In the genomic region with DNA sequence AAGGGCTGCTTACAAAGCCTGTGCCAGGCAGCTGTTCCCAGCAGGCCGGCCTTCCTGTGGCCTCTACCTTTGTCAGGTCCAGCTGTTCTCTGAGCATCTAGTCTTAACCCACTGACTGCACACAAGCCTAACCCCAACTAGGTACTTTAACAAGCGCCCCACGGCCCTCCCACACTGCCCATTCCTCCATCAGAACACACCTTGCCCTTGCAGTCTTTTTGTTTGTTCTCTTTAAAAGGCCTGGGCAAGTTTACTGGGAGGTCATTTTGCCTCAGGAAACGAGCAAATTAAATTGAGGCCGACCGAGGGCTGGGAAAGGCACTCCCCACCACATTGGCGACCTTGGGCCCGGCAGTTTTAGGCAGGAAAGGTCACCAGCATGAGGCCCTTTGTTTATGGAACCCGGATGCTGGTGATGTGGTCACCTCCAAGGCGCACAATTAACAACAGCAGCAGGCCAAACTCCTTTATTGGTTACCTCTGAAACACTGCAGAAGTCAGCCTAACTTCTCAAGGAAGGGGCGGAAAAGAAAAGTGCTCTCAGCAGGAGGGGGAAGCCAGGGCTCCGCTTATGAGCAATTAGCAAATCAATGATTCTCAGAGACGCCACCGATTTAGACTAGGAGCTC, we compare ENCODE assay signal across 8 mouse cellular contexts. TPM values are rescaled to one million over a fixed set of nuclear protein-coding genes. Genes with fewer than 3 reads are reported as not detected.
A peak's percentile ranks its signal among the peaks of the same experiment; 100 is the strongest.
DNase-seq lines count a peak whose midpoint lies in the region; ATAC-seq and TF ChIP-seq lines count a peak whose summit lies in the region.
"Had no signal": no experiment of that assay in that cellular context is flagged by ENCODE, and none has a peak within 500 bp of the region (broad histone marks: within the 10 kb centered on the region; RNA-seq: fewer than 3 reads in every experiment).

No protein-coding gene starts in this region.

- no peak overlapping the region for H3K4me3 ChIP-seq in lung, postnatal 0 days (ENCODE audit: low read depth, low read length)
- H3K4me3 ChIP-seq in embryonic facial prominence, embryonic 14.5 days (ENCODE audit: low read depth, low read length) = no peak overlapping the region
- H3K4me3 ChIP-seq in stomach, embryonic 15.5 days (replicated peaks) = no peak overlapping the region

- WGBS in lung, postnatal 0 days = 38% methylated on average over 14 of the region's 14 CpGs
- 27% methylated on average over 14 of the region's 14 CpGs for WGBS in embryonic facial prominence, embryonic 14.5 days
- WGBS in stomach, embryonic 15.5 days = 36% methylated on average over 14 of the region's 14 CpGs

- H3K9me3 ChIP-seq in lung, postnatal 0 days (ENCODE audit: low read length) = no peaks in the 10 kb centered on the region
- no peaks in the 10 kb centered on the region for H3K9me3 ChIP-seq in embryonic facial prominence, embryonic 14.5 days (ENCODE audit: control insufficient read depth, low read length)
- H3K9me3 ChIP-seq in stomach, embryonic 15.5 days = no peaks in the 10 kb centered on the region

- ATAC-seq in lung, postnatal 0 days = no peak
- ATAC-seq in embryonic facial prominence, embryonic 14.5 days (ENCODE audit: low read depth) = no peak
- peak; percentile 23; the same call in 1 of the 2 replicates for ATAC-seq in stomach, embryonic 15.5 days (ENCODE audit: insufficient read depth, low FRiP score, low read depth)

- no peak overlapping the region for H3K4me2 ChIP-seq in lung, postnatal 0 days (replicated peaks; ENCODE audit: low read depth, low read length)
- no peak overlapping the region for H3K4me2 ChIP-seq in embryonic facial prominence, embryonic 14.5 days (ENCODE audit: low read depth, low read length)
- H3K4me2 ChIP-seq in stomach, embryonic 15.5 days = no peak overlapping the region

- TF ChIP-seq EP300 in lung, postnatal 0 days (IDR thresholded peaks at IDR 0.05) = no peak

- DNase-seq in lung, postnatal 0 days (ENCODE audit: low spot score) = no peak
- no peak for DNase-seq in lung, postnatal 25 days (ENCODE audit: low spot score)
- peak; percentile 40 for DNase-seq in embryonic facial prominence, embryonic 14.5 days (ENCODE audit: low spot score)
- DNase-seq in kidney, postnatal 14 days = peak; percentile 70
- DNase-seq in gastrocnemius, postnatal 10 days = no peak
- no peak for DNase-seq in layer of hippocampus, adult 11-12 months (ENCODE audit: low spot score)
- DNase-seq: right cerebral cortex, postnatal 25 days had no signal

- H3K9ac ChIP-seq in lung, postnatal 0 days (replicated peaks; ENCODE audit: low read depth) = no peak overlapping the region
- H3K9ac ChIP-seq in embryonic facial prominence, embryonic 14.5 days (ENCODE audit: low read depth, low read length) = peak overlapping the region; percentile 37; the same call in 1 of the 2 replicates
- no peak overlapping the region for H3K9ac ChIP-seq in stomach, embryonic 15.5 days

- H3K36me3 ChIP-seq in lung, postnatal 0 days (ENCODE audit: insufficient read depth, low read length) = no peaks in the 10 kb centered on the region
- peaks cover 29% of the 10 kb centered on the region for H3K36me3 ChIP-seq in embryonic facial prominence, embryonic 14.5 days (ENCODE audit: control insufficient read depth, insufficient read depth, low read length)
- H3K36me3 ChIP-seq in stomach, embryonic 15.5 days = 0 out of 2 replicates have a peak, but pooled peaks cover 2% of the 10 kb centered on the region

- TF ChIP-seq CTCF in lung, postnatal 0 days (IDR thresholded peaks at IDR 0.05) = no peak

- no peaks in the 10 kb centered on the region for H3K27me3 ChIP-seq in lung, postnatal 0 days (replicated peaks; ENCODE audit: insufficient read depth, low read length)
- H3K27me3 ChIP-seq in embryonic facial prominence, embryonic 14.5 days (replicated peaks; ENCODE audit: control insufficient read depth, insufficient read depth, low read length) = no peaks in the 10 kb centered on the region
- no peaks in the 10 kb centered on the region for H3K27me3 ChIP-seq in stomach, embryonic 15.5 days (replicated peaks)

- 0 out of 2 replicates have a peak overlapping the region, but pooled peaks have one; percentile 32 for H3K27ac ChIP-seq in lung, postnatal 0 days (ENCODE audit: low read length)
- H3K27ac ChIP-seq in embryonic facial prominence, embryonic 14.5 days (replicated peaks; ENCODE audit: low read depth, low read length) = peak overlapping the region; percentile 52; the same call in 1 of the 2 replicates
- H3K27ac ChIP-seq in stomach, embryonic 15.5 days = peak overlapping the region; percentile 71

- H3K4me1 ChIP-seq in lung, postnatal 0 days (ENCODE audit: insufficient read depth, low read depth, low read length) = peaks cover 22% of the 10 kb centered on the region; the same call in 1 of the 2 replicates
- peaks cover 45% of the 10 kb centered on the region for H3K4me1 ChIP-seq in embryonic facial prominence, embryonic 14.5 days (ENCODE audit: control insufficient read depth, insufficient read depth, low read length)
- peaks cover 62% of the 10 kb centered on the region for H3K4me1 ChIP-seq in stomach, embryonic 15.5 days

RNA-seq across cellular contexts. Expression of a gene that starts 28.4 kb away (rescaled TPM):
- polyA plus RNA-seq in lung, postnatal 0 days (2015; fragmentation: Nextera tagmentation; extraction: Ambion mirVana) = 12.6 and 13.3 TPM in 2 replicates
- polyA plus RNA-seq in embryonic facial prominence, embryonic 14.5 days (2014; fragmentation: Nextera tagmentation; extraction: Ambion mirVana) = 15.2 and 15.9 TPM in 2 replicates
- polyA plus RNA-seq in stomach, embryonic 15.5 days (2015; fragmentation: Nextera tagmentation; extraction: Ambion mirVana) = 12.1 and 13.7 TPM in 2 replicates
- total RNA-seq in gastrocnemius, postnatal 10 days (2021) = 100 to 1,000 TPM; 186 to 195 TPM

Comparison
In these comparisons a context has a peak if more than half of its experiments do, and no peak if none do; other contexts are left out.
1. DNase-seq: peak in embryonic facial prominence, embryonic 14.5 days (single experiment) and kidney, postnatal 14 days (single experiment); none in lung, postnatal 0 days (single experiment), lung, postnatal 25 days (single experiment), gastrocnemius, postnatal 10 days (single experiment) and layer of hippocampus, adult 11-12 months (single experiment).
2. Peak in every context shown above with its lines, with median percentiles within 50 percentile points of each other: H3K27ac ChIP-seq.